Mouse (Mus musculus) heart, adult 9 months (tissue): ENCODE data around the gene Mtmr6.

Experiments used
- DNase-seq, 2 experiments: peaks; one replicate each; pipeline ENCODE4 v3.0.0; 2022; ENCODE audit warnings: low spot score in 2 of 2

Mtmr6 gene

DNA sequence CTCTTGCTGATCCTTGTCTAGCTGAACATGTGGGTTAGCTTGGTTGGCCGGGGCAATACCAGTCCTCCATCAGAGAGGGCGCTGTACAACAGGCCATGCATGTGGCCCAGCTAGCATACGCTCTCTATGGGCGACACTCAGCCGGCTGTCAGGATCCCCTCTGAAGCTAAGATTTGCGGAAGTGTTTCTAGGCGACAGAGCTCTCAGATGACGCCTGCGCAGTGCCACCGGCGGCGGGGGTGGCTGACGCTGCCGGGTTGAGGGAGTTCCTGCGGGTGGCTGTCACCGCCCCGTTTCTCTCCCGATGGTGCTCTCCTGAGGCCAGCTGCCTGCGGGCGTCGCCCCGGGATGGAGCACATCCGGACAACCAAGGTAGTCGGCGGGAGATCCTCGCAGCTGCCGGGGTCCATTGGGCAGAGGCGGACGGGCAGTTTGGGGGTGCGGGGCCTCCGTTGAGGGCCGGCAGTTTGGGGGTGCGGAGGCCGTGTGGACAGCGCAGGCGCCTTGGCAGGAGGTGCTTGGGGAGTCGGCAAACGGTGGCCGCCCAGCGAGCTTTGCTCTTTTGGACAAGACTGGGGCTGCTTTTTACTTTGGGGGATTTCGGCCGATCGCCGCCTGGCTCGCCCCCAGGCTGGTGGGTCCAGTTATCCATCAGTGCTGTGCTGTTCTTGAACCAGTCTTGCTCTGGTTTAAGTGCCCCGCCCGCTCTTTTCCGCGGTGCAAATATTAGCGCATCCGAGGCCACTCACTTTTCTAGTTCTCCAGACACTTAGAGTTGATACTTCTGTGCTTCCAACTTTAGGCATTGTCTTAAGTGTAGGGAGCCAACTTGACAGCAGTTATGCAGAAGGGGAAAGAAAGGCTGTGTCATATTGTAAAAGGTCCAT is at the start of gene Mtmr6:
Gene Mtmr6 (plus strand): TSS at position 239 of the 887 bp plus-strand sequence.
- DNase-seq: peak; percentile 95 to 97

DNA sequence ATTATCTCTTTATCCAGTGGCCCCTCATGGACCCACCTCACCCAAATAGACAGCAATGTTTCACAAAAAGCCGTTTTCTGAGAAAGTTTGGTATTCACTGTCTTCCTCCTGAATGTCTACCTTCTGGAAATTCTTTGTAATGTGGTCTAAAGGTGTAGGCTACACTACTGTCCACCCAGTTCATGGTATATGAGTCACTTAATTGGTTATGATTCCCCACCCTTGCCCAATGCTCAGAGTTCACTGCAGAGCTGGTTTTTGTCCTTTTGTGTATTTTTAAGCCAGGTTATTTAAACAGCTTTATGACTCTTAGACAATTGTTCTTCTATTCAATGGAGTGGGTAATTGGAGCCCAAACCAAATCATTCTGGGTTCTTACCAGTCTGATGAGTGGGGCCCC is 48.9 kb upstream of the Mtmr6 start:
- DNase-seq: no peak

DNA sequence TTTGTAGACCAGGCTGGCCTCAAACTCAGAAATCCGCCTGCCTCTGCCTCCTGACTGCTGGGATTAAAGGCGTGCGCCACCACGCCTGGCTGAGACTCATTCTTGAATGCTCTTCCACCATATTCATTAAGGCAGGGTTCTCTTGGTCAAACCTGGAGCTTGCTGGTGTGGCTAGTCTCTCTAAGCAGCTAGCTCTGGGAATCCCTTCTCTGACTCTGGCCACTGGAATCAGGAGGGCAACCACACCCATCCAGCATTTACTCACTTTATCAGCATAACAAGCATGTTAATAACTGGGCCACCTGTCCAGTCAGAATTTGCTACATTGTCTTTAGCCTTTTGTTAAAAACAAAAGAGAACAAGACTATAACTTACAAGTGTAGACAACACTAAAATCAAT is 47.4 kb upstream of the Mtmr6 start:
- no peak for DNase-seq

DNA sequence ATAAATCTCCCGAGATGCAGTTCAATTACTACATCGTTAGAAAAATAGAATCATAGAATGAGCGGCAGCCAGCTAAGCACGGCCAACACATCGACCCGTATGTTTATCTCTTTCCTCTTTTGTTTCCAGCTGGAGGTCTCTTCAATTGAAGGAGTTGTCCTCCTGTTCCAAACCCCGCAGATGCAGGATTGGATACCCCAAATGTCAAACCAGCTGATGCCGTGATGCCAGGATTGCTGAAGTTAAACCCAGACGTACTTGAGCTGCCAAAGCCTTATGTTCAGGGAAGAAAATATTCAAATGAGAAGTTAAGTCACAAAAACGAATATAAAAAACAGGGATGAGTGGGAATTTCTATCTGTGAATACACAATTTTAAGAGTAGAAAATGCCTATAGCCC is 45.1 kb upstream of the Mtmr6 start:
- no peak for DNase-seq

DNA sequence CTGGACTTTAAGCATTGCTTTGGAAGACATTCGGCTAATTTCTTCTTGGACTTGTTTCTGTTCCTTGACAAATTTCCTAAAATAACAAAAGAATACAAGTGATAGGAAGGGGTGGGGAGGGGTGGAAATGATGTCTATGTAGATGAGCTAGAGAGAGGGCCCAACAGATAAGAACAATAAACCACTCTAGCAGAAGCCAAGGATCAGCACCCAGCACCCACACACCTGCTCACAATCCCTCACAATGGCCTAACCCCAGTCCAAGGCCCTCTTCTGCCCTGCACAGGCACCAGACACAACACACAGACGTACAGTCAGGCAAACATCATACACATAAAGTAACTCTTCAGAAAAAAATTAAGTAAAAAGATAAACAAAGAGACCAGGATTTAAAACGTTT is 26.5 kb upstream of the Mtmr6 start:
- peak in 1 of 2 experiments; percentile 16 for DNase-seq

DNA sequence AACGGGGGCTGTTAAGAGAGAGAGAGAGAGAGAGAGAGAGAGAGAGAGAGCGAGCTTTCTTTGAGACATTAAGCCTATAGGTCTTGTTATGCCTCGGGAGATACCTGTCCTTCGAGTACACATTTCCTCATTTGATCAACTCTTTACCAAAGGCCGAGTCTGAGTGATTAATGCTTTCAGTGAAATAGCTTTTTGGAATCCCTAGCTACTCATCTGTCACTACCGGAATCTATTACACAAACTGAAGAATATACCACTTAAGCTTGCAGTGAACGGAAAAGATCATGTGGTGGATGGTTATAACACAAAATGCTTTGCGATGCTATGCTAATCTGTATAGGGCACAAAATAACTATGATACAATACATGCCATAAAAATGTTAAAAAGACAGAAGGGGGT is 14.7 kb upstream of the Mtmr6 start:
- no peak for DNase-seq

DNA sequence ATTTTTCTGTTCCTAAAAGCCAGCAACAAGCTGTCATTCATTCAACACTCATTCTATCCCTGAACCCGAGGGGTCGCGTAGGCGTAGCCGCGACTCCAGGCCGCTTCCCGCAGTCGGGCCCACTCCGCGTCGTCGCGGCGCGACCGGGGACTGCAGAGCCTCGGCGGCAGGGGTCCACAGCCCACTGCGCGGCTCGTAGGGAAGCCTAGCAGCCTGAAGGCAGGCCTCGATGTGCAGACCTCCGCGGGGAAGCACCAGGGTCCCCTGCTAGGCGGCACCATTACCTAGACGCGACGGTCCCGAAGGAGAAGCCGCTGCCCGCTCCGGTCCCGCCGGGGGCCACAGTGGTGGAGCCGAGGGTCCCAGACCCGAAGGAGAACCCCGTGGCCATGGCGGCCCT is 14.1 kb upstream of the Mtmr6 start:
- DNase-seq: no peak

DNA sequence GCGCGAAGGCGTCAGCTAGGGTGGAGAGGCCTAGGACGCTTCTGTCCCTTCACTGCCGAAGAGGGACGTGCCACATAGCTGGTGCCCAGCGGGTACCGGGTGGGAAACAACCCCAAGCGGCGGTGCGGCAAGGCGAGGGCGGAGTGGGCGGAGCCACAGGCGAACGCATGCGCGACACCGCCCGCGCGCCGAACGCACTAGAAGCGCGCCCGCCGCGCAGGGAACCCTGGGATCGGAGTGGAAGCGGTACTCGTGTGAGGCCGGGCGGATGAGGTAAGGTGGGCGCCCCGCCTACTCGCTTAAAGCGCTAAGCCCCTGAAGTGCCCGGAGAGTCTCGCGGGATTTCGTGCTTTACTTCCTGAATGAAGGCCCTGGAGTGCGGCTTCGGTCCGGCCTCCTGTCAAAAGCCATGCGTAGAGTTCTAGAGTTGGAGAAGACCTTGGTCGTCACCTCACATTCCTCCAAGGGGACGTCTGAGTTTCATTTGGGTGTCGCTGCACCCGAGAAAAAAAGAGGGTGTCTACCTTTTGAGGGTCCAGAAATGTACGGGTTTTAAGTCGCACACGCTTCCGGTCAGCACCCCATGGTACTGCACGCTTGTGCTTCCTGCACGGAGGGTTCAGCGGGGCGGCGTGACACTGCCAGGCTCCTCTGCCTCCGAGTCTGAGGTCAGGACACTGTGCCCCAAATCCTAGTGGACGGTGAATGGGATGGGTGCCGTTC is 13.6 kb upstream of the Mtmr6 start, which contains the start of the genes Nupl1 and Gm49336:
Gene Nupl1 (minus strand): TSS at position 151 of the 723 bp plus-strand sequence.
Gene Gm49336 (minus strand): TSS at position 227 of the 723 bp plus-strand sequence.
- peak; percentile 98 to 99 for DNase-seq

DNA sequence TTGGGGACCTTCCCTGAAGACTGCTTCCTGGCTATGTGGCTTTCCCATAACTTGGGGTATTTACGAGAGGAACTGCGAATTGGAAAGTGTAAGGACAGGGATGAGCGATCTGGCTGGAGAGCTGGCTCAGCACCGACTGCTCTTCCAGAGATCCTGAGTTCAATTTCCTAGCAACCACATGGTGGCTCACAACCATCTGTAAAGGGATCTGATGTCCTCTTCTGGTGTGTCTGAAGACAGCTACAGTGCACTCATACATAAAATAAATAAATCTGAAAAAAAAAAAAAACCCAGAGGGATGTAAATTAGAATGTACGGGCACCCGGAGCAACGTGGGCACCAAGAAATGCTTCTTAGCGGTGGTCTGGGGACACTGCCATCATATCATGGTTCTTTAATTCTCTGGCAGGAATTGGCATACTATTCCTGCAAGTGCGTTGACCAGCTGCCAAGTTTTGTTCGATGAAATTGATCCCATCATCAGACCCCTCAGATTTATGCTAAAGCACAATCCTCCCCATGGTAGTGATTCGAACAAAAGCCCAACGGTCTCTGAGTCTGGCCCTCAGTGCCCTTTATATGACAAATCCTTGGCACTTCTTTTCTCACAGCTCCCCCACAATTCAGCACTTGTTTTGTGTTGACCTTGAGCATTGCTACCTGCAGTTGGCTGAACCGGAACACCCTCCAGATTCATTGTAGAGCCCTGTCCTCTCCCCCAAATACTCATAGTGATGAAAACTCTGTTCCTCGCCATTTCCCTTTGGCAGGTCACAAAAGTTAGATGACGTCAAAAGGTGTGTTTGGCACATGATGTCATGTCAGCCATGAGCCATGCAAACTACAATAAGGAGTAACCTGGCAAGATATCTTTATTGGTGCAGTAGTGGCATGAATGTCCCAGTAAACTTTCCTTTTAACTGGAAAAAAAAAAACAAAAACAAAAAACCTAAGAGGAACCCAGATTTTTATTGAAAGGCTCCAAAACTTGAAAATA is 12.7 kb upstream of the Mtmr6 start:
- no peak for DNase-seq

DNA sequence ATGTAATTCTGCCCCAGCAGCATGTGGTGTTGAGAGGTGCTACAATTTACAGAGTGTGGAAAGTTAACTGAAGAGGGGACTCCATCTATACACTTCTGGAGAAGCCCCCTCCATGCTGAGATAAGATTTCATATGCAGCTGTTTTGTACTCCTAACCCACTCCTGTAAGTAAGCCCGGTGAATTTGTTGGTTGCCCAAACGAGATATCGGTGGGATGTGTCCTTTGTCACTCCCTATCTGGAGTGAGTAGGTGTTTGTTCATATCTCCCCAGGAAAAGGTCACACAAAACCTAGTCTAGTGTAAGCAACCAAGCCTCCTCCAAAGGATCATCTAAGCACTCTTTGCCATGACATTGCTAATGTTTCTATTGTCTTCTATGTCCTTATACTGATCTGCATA is 11.6 kb upstream of the Mtmr6 start:
- DNase-seq: no peak

DNA sequence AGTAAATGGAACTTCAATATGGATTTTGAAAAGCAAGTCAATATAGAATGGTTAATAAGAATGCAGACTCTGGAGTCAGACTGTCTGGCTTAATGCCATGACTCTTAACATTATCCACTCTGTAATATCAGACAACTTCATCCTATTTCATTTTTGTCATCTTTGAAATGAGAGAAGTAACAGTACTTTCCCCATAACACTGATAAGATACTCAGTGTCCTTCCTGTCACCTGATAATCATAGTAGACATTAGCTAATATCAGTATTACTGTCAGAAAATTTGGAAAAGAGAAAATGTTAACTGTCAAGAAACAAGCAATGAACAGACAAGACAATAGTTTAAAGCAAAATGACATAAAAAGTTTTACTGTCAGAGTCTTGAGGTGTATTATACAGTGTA is 10.3 kb upstream of the Mtmr6 start:
- no peak for DNase-seq

DNA sequence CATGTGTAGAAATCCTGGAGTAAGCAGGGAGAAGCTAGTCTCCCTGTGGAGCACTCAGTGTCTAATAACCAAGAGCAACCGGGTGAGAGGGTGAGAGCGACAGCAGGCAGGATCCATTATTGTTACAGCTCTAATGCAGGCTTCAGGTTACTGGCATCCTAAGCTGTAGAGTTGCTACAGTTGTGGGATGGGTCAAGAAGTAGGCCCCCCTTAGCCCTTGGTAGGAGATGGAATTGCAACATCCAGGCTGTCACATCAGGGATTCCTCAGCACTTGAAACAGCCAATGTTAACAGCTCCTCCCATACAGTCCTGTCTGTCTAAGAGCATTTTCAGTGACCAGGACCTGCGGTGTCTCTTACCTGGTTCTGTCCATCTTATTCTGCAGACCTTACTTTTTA is 8.7 kb upstream of the Mtmr6 start:
- DNase-seq: no peak

DNA sequence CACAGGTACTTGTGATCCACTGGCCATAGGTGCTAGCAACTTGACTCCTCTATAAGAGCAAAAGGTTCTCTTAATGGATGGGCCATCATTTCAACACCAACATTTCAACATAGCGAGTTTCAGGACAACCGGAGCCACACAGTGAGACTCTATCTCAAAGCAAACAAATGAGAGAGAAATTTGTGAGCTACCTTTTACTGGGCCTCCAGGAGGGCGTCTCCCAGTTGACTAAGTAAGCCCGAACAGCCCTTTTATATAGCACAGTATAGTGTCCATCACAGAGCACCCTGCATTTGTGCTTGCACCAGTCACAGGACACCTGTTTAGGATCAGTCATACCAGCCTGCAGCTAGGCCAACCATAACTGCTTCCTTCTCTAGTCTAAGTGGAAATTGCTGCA is 7.9 kb upstream of the Mtmr6 start:
- no peak for DNase-seq

DNA sequence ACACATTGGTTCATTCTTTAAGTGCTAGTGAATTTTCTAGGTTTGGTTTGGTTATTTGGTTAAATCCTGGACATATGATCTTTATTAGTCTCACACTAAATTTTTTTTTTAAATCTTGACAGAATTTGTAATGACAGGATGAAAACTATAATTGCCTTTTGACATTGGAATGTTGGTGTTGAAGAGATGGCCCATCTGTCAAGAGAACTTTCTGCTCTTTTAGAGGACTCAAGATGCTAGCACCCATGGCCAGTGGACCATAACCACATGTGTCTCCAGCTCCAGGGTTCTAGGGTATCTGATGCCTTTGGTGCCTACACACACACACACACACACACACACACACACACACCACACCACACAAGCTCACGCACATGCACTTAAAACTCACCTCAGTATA is 7.2 kb upstream of the Mtmr6 start:
- DNase-seq: no peak

DNA sequence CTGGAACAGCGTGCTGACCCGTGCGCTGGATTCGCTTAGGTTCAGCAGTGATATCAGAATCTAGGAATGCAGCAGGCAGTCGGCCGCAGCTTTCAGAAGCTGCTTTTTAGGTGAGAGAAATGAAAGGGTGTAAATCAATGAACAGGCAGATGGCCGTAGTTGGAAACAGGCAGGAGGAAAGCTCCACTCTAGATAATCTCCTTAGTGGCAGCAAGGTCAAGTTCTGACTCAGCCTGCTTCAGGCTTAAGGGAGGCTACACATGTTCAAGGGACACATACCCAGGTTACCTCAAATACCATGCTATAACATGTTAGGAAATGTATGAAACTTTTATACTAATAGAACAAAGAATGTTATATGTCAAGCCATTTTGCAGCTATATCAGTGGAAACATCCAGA is 2.7 kb upstream of the Mtmr6 start:
- no peak for DNase-seq

DNA sequence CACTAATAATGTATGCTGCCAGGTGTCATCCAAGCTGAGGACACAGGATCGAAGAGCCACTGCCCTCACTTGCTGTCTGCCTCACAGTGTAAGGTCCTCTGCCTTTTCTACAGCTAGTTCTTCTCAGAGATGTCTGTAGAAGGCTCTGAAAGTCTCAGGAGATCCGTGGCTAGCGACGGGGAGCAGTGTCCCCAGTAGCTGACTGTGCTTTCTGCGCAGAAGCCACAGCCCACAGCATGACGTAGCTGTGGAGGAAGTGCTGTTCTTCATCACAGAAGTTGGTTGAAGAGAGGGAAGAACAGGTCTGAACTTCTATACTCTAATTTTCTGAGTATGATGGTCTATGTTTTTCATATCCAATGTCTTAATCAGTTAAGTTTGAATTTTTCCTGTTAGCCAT is 4.3 kb downstream of the Mtmr6 start:
- DNase-seq: peak; percentile 12 to 16

DNA sequence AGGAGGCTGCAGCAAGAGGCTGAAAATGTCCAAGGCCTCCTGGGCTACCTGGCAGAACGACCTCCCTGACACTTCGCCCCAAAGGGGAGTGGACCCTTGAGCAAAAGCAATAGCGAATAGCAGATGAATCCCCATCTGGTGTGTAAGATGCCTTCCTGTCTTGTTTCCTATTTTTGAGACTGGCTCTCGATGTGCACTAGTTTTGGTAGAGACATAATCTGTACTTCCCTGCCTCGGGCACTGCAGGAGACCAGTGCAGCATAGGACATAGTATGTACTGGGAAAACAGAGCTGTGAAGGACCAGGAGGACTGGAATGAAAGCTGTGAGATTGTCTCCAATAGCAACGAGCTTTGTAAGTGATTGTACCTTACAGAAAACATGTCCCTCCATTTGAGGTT is 8.3 kb downstream of the Mtmr6 start:
- no peak for DNase-seq

DNA sequence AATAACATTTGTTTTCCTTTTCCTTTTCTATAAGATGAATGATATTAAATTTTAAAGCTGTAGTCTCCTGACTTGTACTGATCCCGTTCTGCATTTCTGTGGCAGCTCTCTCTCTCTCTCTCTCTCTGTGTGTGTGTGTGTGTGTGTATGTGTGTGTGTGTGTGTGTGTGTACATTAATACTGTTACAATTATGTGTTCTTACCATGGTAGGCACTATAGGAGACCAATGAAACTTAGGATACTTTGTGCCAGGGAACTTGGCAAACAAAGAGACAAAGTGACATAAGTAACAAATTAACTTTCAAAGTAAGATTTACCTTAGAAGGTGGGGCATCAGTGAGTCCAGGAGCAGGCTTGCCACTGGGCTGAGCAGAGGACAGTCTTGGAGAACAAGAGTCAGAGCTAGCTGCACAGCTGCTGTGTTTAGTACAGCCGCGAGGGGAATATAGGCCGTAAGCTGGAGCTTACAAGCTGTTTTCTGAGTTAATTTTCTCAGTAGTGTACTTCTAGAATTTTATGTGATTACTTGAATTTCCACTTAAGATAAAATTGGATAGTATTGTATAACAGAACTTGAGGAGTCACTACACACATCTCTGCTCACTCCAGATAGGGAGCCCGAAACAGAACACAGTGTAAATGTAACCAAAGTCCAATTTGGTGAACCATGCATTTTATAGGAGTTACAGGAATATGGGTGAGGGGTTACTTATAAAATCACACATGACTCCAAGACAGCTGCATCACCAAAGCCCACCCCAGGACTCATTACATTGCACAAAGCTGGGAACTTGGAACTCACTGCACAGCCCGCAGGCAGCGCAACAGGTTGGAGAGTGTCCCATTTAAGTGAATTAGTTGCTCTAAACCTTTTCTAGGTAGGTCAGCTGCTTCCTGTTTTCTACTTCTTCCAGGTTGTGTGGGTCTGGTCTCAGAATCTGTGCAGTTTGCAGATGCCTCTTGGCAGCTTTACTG is 10.6 kb downstream of the Mtmr6 start:
- no peak for DNase-seq

DNA sequence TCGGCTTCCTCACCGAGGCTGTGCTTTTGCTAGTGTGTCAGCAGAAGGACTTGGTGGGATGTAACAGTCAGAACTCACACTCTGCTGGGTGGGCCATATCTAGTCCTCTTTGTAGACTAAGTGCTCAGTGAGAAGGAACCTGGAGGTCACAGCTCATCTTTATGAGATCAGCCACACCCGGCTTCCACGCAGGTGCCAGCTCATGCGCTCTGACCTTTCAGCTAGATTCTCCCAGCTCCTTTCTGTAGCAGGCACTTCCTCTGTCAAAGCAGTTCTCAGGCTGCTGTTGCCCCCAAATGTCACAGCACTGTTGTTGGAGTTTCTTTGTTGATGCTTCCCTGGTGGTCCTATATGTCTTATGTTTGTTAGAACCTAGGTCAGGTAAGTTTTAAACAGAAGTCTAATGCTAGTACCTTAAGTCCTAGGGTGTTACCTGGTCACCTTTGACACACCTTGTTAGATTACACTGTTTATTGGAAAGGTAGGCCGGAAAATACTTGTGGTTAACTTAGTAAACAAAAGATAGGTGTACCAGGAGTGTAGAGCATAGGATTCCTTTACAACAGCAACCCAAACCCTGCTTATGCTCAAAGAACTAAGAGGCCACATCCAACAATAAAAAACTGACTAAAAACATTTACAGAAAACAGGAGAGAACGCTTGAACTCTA is 21.3 kb downstream of the Mtmr6 start:
- DNase-seq: no peak

DNA sequence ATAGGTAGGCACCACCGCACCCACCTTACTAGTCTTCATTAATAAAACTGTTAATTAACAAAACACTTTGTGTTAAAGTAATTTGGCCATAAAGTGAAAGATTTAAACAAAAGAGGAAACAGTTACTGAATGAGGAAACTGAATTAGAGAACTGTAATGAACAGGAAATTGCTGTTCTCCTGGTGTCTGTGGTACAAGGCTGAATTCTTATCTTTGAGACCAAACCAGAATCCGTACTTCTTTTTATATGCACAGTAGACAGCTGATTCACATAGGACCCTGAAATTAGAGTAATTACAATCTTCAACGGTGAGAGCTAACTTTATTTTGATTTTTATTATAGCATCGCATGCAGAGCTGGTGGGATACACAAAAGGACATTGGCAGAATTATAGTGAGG is 25.3 kb downstream of the Mtmr6 start:
- DNase-seq: no peak
